Mouse (Mus musculus) left cerebral cortex, adult 11 months (tissue): Measurements from ENCODE around the gene Glra1.
"Not testable (repeated sequence)": the region's sequence is repeated elsewhere in the genome, so short reads cannot be mapped to it uniquely, and the experiment has no call there.

ENCODE experiments used
- DNase-seq: peaks from one replicate; pipeline ENCODE4 v3.0.0; 2022; ENCODE audit warnings: low spot score

Glra1 gene

DNA sequence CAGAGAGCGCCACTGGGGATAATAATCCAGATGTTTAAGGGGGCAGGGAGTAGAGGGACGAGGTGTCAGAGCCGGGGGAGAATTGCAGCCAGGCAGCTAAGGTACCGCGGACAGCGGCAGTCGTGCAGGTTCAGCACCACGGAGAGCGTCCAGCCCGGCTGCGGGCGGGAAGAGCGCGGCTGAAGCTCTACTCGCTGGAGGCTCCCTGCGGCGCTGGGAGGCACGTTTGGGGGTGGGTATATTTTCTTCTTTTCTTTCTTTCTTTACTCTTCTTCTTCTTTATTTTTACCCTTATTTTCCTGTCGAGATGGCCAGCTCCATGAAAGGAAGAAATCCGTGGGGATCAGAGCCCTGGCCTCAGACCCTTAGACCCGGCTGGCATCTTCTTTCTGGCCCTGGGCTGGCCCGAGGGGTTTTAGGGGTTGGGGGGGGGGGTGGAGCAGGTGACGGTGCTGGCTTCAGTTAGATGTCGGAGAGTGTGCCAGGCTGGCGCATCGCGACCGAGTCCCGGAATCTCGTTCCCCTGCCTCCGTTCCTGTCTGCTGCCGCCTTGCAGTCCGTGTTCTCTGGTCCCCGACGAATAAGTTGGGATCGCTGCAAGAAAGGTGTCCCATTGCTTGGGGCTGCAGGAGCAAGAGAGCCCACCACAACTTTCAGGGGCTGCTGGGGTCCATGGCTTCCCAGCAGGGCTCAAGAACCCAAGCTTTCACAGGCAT, at the start of gene Glra1:
Gene Glra1, minus strand, starts transcription at position 391 of the 716 bp plus-strand sequence.
- no peak for DNase-seq

GRCm38 (mm10) chr11:55636961-55637360, 29.0 kb upstream of the Glra1 start:
- no peak for DNase-seq

DNA sequence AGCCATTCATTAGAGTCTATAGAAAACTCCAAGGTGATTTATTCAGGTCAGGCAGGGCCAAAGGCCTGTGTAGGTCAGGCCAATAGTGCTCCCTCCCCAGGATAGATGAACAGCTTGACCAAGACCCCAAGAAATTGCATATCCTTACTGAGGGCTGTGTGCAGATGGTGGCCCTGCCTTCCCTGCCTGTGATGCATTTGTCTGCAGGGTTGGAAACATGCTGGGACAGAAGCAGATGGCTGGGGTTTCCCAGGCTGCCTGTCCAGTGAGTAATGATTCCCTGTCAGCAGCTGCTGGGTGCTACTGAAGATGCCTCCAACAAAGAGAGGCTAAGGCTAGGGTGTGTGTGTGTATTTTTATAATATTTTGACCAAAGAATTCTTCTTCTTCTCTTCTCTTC, 25.9 kb upstream of the Glra1 start:
- no peak for DNase-seq

DNA sequence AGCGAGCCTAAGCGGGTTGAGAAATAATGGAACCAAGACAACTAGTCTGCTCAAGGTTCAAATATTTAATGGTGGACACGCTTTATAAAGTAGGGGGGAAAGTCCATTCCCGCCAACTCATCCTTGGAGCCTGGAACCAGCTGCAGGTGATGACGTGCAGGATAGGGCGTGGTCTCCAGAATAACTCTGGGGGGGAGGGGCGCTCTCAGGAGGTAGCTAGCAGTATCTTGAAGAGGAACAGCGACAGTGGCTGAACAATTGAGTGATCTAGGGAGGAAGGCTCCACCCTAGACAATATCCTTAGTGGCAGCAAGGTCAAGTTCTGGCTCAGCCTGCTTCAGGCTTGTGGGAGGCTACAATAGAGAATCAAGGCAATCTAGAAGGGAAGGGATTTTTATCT, 6.6 kb upstream of the Glra1 start:
- DNase-seq = not testable (repeated sequence)

- DNase-seq = no peak
These were observed 524 bp upstream of the Glra1 start for GRCm38 (mm10) chr11:55608524-55608920.

GRCm38 (mm10) chr11:55607066-55607807, 761 bp downstream of the Glra1 start:
- no peak for DNase-seq

- DNase-seq = no peak
These were observed 6.4 kb downstream of the Glra1 start for GRCm38 (mm10) chr11:55601447-55602065.

DNA sequence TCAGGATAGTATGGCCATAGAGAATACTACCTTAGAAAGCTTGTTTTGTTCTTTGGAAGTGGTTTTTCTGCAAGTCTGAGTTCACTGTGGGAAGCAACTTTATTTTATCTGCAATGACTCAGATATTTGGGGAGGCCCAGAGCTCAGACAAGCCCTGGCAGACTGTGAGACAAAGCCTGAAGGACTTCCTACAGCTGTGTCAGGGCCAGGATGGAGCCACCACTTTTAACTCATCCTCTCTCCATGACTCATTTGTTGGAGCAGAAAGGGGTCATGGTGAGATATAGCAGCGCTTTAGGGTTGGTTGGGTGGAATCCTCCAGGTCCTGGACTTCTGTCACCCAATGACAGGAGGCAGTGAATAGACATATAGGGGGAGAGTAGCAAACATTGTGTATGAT, 12.3 kb downstream of the Glra1 start:
- DNase-seq = no peak

- no peak for DNase-seq
These were observed 13.6 kb downstream of the Glra1 start for GRCm38 (mm10) chr11:55594411-55594810.

DNA sequence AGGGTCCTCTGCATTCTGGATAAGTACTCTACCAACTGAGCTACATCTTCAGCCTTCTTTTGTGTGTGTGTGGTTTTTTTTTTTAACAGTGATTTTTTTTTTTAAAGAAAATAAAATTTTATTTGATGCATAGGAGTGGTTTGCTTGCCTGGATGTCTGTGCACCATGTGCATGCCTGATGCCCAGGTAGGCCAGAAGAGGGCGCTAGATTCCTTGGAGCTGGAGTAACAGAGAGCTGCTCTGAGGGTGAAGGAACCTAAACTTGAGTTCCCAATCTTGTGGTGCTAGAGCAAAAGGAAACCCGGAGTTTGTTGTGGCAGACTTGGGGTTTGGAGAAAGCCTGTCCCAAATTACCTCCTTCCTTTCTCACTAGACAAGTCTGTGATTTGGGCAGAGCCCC, 16.8 kb downstream of the Glra1 start:
- DNase-seq = no peak

GRCm38 (mm10) chr11:55589376-55590167, 18.4 kb downstream of the Glra1 start:
- DNase-seq = peak; percentile 16

GRCm38 (mm10) chr11:55574397-55574796, 33.6 kb downstream of the Glra1 start:
- DNase-seq = peak; percentile 7

DNA sequence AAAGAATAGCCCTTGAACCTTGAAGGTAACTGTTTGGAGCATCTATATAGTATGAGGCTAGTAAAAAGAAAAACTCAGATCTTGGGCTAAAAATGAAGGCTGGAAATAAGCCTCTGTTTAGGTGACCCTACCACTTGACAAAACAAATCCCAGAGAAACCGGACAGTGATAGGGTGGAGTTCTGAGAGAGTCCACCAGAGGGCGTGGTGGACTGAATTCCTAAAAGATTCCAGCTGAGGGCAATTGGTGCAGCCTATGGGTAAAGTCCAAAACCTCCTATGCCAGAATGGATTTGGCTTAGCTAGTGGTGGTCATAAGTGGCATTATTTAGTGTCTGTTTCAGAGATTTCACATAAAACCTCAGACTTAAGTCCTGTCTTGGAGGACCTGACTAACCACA, 36.9 kb downstream of the Glra1 start:
- no peak for DNase-seq

GRCm38 (mm10) chr11:55566309-55567099, 41.5 kb downstream of the Glra1 start:
- no peak for DNase-seq

- no peak for DNase-seq
These were observed 62.3 kb downstream of the Glra1 start for GRCm38 (mm10) chr11:55545690-55546089.

DNA sequence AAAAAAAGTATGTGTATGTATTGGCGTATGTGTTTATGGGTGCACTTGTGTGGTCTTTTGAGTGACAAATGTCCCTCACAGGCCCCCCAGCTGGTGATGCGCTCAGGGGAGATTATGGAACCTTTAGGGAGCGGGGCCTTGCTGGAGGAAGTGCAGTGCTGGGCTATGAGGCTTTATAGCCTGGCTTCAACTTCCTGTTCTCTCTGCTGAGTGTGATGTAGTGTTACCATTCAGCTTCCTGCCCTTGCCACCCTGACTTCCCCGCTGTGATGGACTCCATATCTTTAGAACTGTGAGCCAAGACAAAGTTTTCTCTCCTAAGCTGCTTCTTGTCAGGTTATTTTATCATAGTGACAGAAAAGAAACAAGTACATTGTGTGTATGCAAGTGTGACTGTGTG, 65.3 kb downstream of the Glra1 start:
- DNase-seq = no peak

DNA sequence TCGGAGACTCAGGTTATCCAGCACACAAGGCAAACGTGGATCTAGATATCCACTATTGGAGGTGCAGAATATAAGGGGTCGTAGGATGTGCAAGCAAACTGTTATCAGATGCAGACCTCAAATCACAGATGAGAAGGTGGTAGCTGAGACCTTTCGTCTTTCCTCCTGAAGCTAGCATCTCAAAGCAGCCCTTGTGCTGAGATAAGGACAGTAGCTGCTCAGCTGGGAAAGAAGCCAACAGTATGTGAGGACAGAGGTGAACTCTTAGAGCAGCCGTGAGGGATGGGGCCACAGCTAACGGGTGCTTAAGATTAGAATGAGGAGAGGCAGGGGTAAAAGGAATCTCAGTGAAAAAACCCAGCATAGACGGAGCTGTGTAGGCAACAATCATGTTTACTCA, 65.9 kb downstream of the Glra1 start:
- DNase-seq = no peak

DNA sequence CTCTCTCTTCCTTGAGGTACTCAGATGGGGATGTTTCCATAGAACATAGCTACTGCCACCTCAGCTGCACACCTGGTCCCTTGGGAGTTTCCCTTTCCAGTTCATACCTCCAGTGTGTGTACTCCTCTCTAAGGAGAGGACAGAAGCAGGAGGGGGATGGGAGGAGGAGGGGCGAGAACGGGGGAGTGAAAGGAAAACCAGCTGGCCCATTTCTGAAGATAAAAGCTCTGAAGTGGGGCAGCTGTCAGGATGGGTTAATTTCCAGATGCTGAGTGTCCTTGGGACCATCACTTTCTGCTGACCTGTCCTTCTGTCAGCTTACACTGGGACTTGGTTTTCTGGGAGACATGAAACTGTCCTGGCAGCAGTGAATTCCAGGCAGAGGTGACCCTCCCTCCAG, 73.2 kb downstream of the Glra1 start:
- DNase-seq = no peak

GRCm38 (mm10) chr11:55533378-55533777, 74.6 kb downstream of the Glra1 start:
- DNase-seq = peak; percentile 22

DNA sequence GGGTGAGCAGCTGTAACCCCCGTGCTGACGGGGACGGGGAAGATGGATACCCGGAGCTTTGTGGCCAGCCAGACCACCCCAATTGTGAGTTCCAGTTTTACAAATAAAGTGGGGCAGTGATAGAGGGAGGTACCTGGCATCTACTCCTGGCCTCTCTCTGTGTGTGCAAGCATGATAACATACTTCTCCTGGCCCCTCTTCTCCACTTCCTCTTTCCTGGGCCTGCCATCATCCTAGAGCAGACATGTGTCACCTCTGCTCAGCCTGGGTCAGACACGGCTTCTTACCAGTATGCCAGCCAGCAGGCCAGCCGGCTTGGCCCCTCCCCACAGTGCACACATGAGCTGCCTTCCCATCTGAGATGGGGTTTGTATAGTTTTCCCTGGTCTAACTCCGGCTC, 77.3 kb downstream of the Glra1 start:
- DNase-seq = no peak
